Mouse (Mus musculus) embryonic facial prominence, embryonic 12.5 days (tissue): Measurements from ENCODE around the gene Arhgef15. TPM values are rescaled to one million over a fixed set of nuclear protein-coding genes. Genes with fewer than 3 reads are reported as not detected.
"Not testable (repeated sequence)": the region's sequence is repeated elsewhere in the genome, so short reads cannot be mapped to it uniquely, and the experiment has no call there.

Source experiments
- ATAC-seq: fragments of 200-750 bp; cut with Nextera tagmentation; 2 replicates; pipeline ENCODE4 v1.8.0; 2017; ENCODE audit not compliant: insufficient number of reproducible peaks, insufficient read depth, low FRiP score, low TSS enrichment
- H3K27ac ChIP-seq: fragments of 300-500 bp; sonication (generic); 2 replicates; pipeline ENCODE4 v1.5.1; 2016; ENCODE audit warnings: mild to moderate bottlenecking
- H3K27me3 ChIP-seq: fragments of 300-500 bp; sonication (generic); 2 replicates; pipeline ENCODE4 v1.6.1; 2016; ENCODE audit warnings: mild to moderate bottlenecking, moderate library complexity
- H3K36me3 ChIP-seq: fragments of 300-500 bp; sonication (generic); 2 replicates; pipeline ENCODE4 v1.6.1; 2016; ENCODE audit warnings: mild to moderate bottlenecking
- H3K4me1 ChIP-seq: fragments of 300-500 bp; sonication (generic); 2 replicates; pipeline ENCODE4 v1.6.1; 2016
- H3K4me2 ChIP-seq: fragments of 300-500 bp; sonication (generic); replicated peaks from 2 replicates; pipeline ENCODE4 v1.6.1; 2016; ENCODE audit warnings: mild to moderate bottlenecking, moderate library complexity
- H3K4me3 ChIP-seq: fragments of 300-500 bp; sonication (generic); 2 replicates; pipeline ENCODE4 v1.5.1; 2016; ENCODE audit warnings: mild to moderate bottlenecking
- H3K9ac ChIP-seq: fragments of 300-500 bp; sonication (generic); 2 replicates; pipeline ENCODE4 v1.6.1; 2016; ENCODE audit warnings: mild to moderate bottlenecking, moderate library complexity
- H3K9me3 ChIP-seq: fragments of 300-500 bp; sonication (generic); 2 replicates; pipeline ENCODE4 v1.6.1; 2016; ENCODE audit warnings: mild to moderate bottlenecking, moderate library complexity
- WGBS: fragments of 180-500 bp; shearing (Covaris S2); methylation state at CpG from one replicate; pipeline ENCODE4 v1.1.7; 2016; 5-methylcytosine and 5-hydroxymethylcytosine counted together
- polyA plus RNA-seq: library from polyadenylated mRNA; unstranded; fragments of >200 nt; fragmentation: Nextera tagmentation; extraction: Ambion mirVana; gene quantifications from 2 replicates; pipeline ENCODE4 v1.2.1, GENCODE M21; 2016

The Arhgef15 gene
- polyA plus RNA-seq, 1 experiment from 2014 or later, result 8.1 TPM

GRCm38 (mm10) chr11:68979320-68979733 is 22.0 kb upstream of the Arhgef15 start:
- Histone ChIP-seq H3K4me3 (no peak overlapping the region), H3K36me3 (no peaks in the 10 kb centered on the region), H3K27ac (no peak overlapping the region), H3K4me1 (no peaks in the 10 kb centered on the region), H3K9me3 (no peaks in the 10 kb centered on the region), H3K9ac (no peak overlapping the region), H3K27me3 (no peaks in the 10 kb centered on the region), H3K4me2 (no peak overlapping the region)
- 63% methylated on average over 5 of the region's 5 CpGs for WGBS
- no peak for ATAC-seq

DNA sequence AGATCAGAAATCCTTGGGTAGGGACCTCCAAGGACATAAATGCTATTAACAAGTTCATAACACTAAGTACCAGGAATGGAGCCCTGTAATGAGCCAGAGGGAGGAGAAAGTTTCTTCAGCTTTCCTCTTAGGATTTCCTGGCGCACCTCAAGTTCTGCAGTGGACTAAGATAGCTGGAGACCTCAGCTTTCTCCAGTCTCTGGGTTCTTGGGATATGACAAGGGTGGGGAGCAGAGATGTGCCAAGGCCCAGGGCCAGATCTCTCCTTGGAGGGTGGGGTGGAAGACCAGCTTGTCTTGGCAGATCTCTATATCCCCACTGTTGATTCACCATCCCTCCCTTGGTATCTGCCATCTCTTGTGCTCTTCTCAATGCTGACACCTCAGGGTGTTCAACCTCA is 18.3 kb upstream of the Arhgef15 start:
- no peaks in the 10 kb centered on the region for H3K27me3 ChIP-seq
- no peak overlapping the region for H3K9ac ChIP-seq
- no peak overlapping the region for H3K4me2 ChIP-seq
- ATAC-seq, result no peak
- WGBS, result 87% methylated on average over 1 of the region's 1 CpGs
- no peaks in the 10 kb centered on the region for H3K36me3 ChIP-seq
- no peak overlapping the region for H3K4me3 ChIP-seq
- H3K4me1 ChIP-seq, result peaks cover 7% of the 10 kb centered on the region
- no peak overlapping the region for H3K27ac ChIP-seq
- no peaks in the 10 kb centered on the region for H3K9me3 ChIP-seq

DNA sequence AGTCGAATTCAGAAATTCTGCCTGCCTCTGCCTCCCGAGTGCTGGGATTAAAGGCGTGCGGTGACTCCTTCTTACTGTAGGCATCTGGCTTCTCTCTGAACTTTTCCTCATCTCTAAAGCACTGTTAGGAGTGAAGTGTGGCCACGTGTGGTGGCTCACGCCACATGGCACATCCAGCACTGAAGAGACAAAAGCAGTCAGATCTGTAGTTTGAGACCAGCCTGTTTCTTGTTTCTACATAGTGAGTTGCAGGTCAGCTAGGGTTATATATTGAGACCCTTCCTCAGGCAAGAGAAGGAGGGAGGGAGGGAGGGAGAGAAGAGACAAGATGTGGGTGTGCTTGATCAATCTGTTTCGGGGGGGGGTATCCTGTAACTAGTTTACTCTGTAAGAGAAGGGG is 17.8 kb upstream of the Arhgef15 start, which contains the start of gene Rangrf:
TSS of gene Rangrf (minus strand) at position 101 of the 400 bp plus-strand sequence.
- Histone ChIP-seq H3K27me3 (no peaks in the 10 kb centered on the region), H3K4me2 (peak within 1 kb of the TSS; percentile 64), H3K27ac (no peak within 1 kb of the TSS), H3K36me3 (no peaks in the 10 kb centered on the region), H3K9me3 (no peaks in the 10 kb centered on the region), H3K4me1 (peaks cover 7% of the 10 kb centered on the region), H3K4me3 (peak within 1 kb of the TSS; percentile 43), H3K9ac (peak within 1 kb of the TSS; percentile 40; the same call in 1 of the 2 replicates)
- WGBS, result 83% methylated on average over 7 of the region's 7 CpGs
- no peak for ATAC-seq

GRCm38 (mm10) chr11:68974059-68974450 is 16.8 kb upstream of the Arhgef15 start:
- no peaks in the 10 kb centered on the region for H3K9me3 ChIP-seq
- 29% methylated on average over 6 of the region's 6 CpGs for WGBS
- peaks cover 7% of the 10 kb centered on the region for H3K4me1 ChIP-seq
- ATAC-seq, result no peak
- peak overlapping the region; percentile 40; the same call in 1 of the 2 replicates for H3K9ac ChIP-seq
- H3K36me3 ChIP-seq, result no peaks in the 10 kb centered on the region
- H3K4me2 ChIP-seq, result peak overlapping the region; percentile 64
- no peak overlapping the region for H3K27ac ChIP-seq
- peak overlapping the region; percentile 43 for H3K4me3 ChIP-seq
- H3K27me3 ChIP-seq, result no peaks in the 10 kb centered on the region

DNA sequence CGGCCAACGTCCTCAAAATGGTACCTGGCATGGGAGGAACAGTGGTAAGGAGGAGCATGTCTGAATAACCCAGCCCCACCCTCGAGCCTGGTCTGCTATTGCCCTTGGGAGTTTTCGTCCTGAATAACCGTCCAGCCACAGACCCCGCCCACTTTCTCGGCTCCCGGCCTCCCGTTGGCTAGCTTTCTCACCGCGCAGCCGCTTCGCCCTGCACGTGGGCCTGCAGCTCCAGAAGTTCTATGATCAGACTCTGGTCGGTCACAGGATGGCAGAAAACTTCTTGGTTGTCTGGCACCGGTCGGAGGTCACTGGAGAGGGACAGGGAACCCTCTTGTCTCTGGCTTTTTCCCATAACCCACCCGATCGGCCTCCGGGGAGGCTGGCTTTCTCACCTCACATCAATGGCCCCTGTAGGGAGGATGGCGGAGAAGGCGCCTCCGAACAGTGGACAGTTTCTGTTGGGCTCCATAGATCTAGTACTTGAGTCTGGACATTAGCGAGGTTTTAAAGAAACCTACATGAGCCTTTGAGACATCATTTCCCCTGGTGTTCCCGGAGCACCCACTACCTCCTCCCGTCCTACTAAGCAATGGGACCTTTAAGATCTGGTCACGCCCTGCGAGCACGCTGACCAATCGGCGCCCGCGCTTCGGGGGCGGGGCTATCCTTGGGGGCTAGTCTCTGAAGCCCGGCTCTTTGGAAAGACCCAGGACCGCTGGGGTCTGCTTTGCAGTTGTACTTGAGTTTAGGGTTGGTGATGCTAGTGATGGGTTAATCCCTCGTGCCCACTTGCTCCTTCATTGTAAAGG is 16.2 kb upstream of the Arhgef15 start:
- H3K4me1 ChIP-seq, H3K9me3 ChIP-seq, H3K36me3 ChIP-seq, H3K27ac ChIP-seq, H3K27me3 ChIP-seq: not testable (repeated sequence)
- ATAC-seq, result peak; percentile 83
- WGBS, result under 1% methylated on average over 38 of the region's 38 CpGs
- Histone ChIP-seq H3K4me3 (peak overlapping the region; percentile 43), H3K9ac (peak overlapping the region; percentile 40; the same call in 1 of the 2 replicates), H3K4me2 (peak overlapping the region; percentile 64)

DNA sequence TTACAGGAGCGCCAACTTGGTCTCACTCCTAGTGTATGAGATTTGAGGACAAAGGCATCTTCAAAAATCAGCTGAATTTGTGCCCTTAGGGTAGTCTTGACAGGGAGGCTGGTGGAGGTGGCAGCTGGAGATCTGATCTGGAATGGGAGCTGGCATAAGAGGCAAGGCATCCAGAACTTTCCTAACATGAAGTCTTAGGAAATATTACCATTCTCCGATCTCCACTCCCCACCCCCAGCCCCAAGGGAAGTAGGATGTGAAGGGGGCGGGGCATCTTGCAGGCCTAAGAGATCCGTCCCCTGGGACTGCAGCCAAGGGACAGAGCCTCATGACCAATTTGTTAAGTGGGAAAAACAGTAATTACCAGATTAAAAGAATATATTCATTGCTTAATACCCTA is 13.0 kb upstream of the Arhgef15 start:
- H3K4me3 ChIP-seq, result no peak overlapping the region
- no peak overlapping the region for H3K27ac ChIP-seq
- H3K36me3 ChIP-seq, result no peaks in the 10 kb centered on the region
- no peaks in the 10 kb centered on the region for H3K9me3 ChIP-seq
- peaks cover 17% of the 10 kb centered on the region for H3K4me1 ChIP-seq
- H3K27me3 ChIP-seq, result no peaks in the 10 kb centered on the region
- H3K9ac ChIP-seq, result no peak overlapping the region
- ATAC-seq, result no peak
- WGBS, result 82% methylated on average over 4 of the region's 4 CpGs
- no peak overlapping the region for H3K4me2 ChIP-seq

DNA sequence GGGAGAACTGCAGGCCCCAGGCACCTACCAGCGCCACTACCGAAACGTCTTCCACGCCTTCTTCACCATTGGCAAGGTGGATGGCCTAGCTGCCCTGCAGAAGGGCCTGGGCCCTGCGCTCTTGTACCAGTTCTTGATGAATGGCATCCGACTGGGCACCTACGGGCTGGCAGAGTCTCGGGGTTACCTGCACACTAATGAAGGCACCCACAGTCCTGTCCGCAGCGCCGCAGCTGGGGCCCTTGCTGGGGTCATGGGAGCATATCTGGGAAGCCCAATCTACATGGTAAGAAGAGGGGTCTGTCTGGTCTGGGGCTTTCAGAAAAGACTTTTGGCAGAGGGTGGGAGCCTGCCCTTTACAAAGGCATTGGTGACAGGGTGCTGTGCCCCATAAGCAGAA is 11.5 kb upstream of the Arhgef15 start:
- Histone ChIP-seq H3K27me3 (no peaks in the 10 kb centered on the region), H3K4me3 (peak overlapping the region; percentile 53; the same call in 1 of the 2 replicates), H3K4me1 (peaks cover 14% of the 10 kb centered on the region), H3K27ac (no peak overlapping the region), H3K4me2 (peak overlapping the region; percentile 91; the same call in 1 of the 2 replicates), H3K9ac (no peak overlapping the region), H3K9me3 (no peaks in the 10 kb centered on the region), H3K36me3 (no peaks in the 10 kb centered on the region)
- ATAC-seq, result no peak
- WGBS, result 87% methylated on average over 11 of the region's 11 CpGs

DNA sequence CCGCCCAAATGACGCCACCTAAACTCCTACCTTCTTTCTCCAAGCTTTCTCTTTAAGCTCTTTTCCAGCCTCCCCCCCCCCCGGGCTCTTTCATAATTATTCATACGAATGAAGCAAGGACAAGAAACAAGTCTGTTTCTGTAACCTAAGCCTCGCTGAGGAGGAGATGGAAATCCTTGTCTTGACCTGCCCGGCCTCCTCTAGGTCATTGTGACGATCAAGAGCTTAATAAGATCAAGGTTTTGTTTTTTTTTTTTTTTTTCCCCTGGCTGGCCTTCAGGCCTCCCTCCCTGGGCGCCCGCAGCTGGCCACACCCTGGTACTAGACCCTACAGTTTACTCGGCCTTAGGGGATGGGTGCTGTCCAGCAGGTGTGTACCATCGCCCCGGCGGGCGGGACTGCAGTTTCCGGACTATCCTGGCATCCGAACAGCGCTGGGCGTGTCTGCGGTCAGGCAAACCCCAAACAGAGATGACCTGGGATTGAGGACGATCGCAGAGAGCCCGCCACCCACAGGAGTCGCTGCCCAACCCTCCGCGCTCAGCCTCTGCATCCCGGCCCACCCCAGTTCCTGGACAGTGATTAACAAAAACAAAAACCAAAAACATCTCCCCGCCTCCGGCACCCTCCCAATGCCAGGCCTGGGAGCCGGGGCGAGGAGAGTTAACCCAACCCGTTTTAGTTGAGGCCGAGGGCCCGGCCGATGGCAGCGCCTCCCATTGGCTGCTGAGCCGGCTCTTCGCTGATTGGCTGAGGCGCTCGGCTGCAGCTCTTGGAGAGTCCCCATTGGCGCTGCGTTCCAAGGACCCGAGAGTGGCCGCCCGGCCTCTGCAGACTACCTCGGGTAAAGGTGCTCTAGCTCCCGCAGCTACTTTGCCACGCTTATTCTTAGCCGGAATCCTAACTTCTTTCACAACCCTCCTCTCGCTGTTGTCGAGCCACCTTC is 10.3 kb upstream of the Arhgef15 start, which contains the start of gene Slc25a35:
TSS of gene Slc25a35 (plus strand) at position 795 of the 946 bp plus-strand sequence.
- under 1% methylated on average over 50 of the region's 50 CpGs for WGBS
- Histone ChIP-seq H3K4me1 (peaks cover 10% of the 10 kb centered on the region; the same call in 1 of the 2 replicates), H3K27ac (no peak within 1 kb of the TSS), H3K27me3 (no peaks in the 10 kb centered on the region), H3K36me3 (no peaks in the 10 kb centered on the region), H3K9me3 (no peaks in the 10 kb centered on the region), H3K4me2 (peak within 1 kb of the TSS; percentile 91), H3K9ac (peak within 1 kb of the TSS; percentile 63), H3K4me3 (peak within 1 kb of the TSS; percentile 53)
- peak; percentile 96 for ATAC-seq

DNA sequence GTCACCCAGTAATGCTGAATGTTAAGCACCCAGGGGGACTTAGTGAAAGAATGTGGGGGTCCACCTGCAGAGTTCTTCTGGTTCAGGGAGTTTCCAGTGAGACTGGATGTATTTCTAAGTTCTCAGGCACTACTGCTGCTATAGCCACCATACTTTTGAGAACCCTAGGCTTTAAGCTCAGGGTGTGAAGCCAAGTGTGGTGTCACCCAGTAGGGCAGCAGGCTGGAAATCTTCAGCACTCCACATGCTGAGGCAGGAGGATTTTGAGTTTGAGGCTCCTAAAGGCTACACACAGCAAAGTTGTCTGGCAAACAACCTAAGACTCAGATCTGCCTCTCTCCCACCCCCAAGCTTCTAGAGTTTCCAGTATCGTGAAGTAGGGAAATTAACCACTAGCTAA is 9.3 kb upstream of the Arhgef15 start:
- H3K9ac ChIP-seq, result no peak overlapping the region
- H3K4me2 ChIP-seq, result no peak overlapping the region; the same call in 1 of the 2 replicates
- no peak overlapping the region for H3K4me3 ChIP-seq
- no peak for ATAC-seq
- no peaks in the 10 kb centered on the region for H3K36me3 ChIP-seq
- peaks cover 13% of the 10 kb centered on the region; the same call in 1 of the 2 replicates for H3K4me1 ChIP-seq
- H3K9me3 ChIP-seq, result no peaks in the 10 kb centered on the region
- no peaks in the 10 kb centered on the region for H3K27me3 ChIP-seq
- no peak overlapping the region for H3K27ac ChIP-seq
- WGBS, result 44% methylated on average over 1 of the region's 1 CpGs

GRCm38 (mm10) chr11:68965845-68966244 is 8.6 kb upstream of the Arhgef15 start:
- WGBS, result 29% methylated on average over 3 of the region's 3 CpGs
- Histone ChIP-seq H3K9ac (no peak overlapping the region), H3K27me3 (no peaks in the 10 kb centered on the region), H3K4me1 (peaks cover 13% of the 10 kb centered on the region; the same call in 1 of the 2 replicates), H3K4me2 (no peak overlapping the region), H3K36me3 (no peaks in the 10 kb centered on the region), H3K4me3 (no peak overlapping the region), H3K9me3 (no peaks in the 10 kb centered on the region), H3K27ac (no peak overlapping the region)
- ATAC-seq, result no peak

GRCm38 (mm10) chr11:68965050-68965449 is 7.8 kb upstream of the Arhgef15 start:
- H3K9me3 ChIP-seq, result no peaks in the 10 kb centered on the region
- no peaks in the 10 kb centered on the region for H3K36me3 ChIP-seq
- no peaks in the 10 kb centered on the region for H3K27me3 ChIP-seq
- peaks cover 13% of the 10 kb centered on the region; the same call in 1 of the 2 replicates for H3K4me1 ChIP-seq
- H3K4me3 ChIP-seq, result no peak overlapping the region
- H3K9ac ChIP-seq, result no peak overlapping the region
- no peak overlapping the region for H3K27ac ChIP-seq
- ATAC-seq, result no peak
- no peak overlapping the region for H3K4me2 ChIP-seq
